Mouse (Mus musculus): Measurements from ENCODE around the gene Ralgapb. TPM values are rescaled to one million over a fixed set of nuclear protein-coding genes. Genes with fewer than 3 reads are reported as not detected.
"Not testable (repeated sequence)": the region's sequence is repeated elsewhere in the genome, so short reads cannot be mapped to it uniquely, and the experiment has no call there.

Ralgapb gene
- polyA plus RNA-seq, 1 experiment from 2014 or later, result 17.5 TPM

GRCm38 (mm10) chr2:158373516-158373915 is 36.1 kb upstream of the Ralgapb start:
- no peak overlapping the region for H3K4me2 ChIP-seq (replicated peaks)
- no peaks in the 10 kb centered on the region for H3K9me3 ChIP-seq (replicated peaks)
- H3K9ac ChIP-seq, result no peak overlapping the region
- H3K27ac ChIP-seq (replicated peaks), result no peak overlapping the region
- 63% methylated on average over 7 of the region's 7 CpGs for WGBS
- peaks cover 29% of the 10 kb centered on the region for H3K27me3 ChIP-seq
- no peak for ATAC-seq (ENCODE audit: insufficient number of reproducible peaks, low FRiP score, low TSS enrichment, low read depth)
- H3K4me1 ChIP-seq, result peaks cover 10% of the 10 kb centered on the region
- no peaks in the 10 kb centered on the region for H3K36me3 ChIP-seq
- H3K4me3 ChIP-seq (replicated peaks), result no peak overlapping the region

GRCm38 (mm10) chr2:158375443-158376122 is 34.1 kb upstream of the Ralgapb start, which contains the start of gene Snhg11:
TSS of gene Snhg11 (plus strand) at chr2:158375638.
- Histone ChIP-seq H3K9me3 (replicated peaks) (no peaks in the 10 kb centered on the region), H3K27me3 (peaks cover 29% of the 10 kb centered on the region), H3K4me3 (replicated peaks) (peak within 1 kb of the TSS; percentile 36), H3K36me3 (no peaks in the 10 kb centered on the region), H3K4me2 (replicated peaks) (peak within 1 kb of the TSS; percentile 58), H3K27ac (replicated peaks) (no peak within 1 kb of the TSS), H3K9ac (0 out of 2 replicates have a peak within 1 kb of the TSS, but pooled peaks have one; percentile 1), H3K4me1 (peaks cover 6% of the 10 kb centered on the region)
- no peak for ATAC-seq (ENCODE audit: insufficient number of reproducible peaks, low FRiP score, low TSS enrichment, low read depth)
- 2% methylated on average over 36 of the region's 36 CpGs for WGBS

GRCm38 (mm10) chr2:158376123-158376687 is 33.4 kb upstream of the Ralgapb start:
- H3K4me3 ChIP-seq (replicated peaks), result peak overlapping the region; percentile 36; the same call in 1 of the 2 replicates

GRCm38 (mm10) chr2:158376798-158377197 is 32.9 kb upstream of the Ralgapb start:
- no peak overlapping the region for H3K27ac ChIP-seq (replicated peaks)
- peaks cover 29% of the 10 kb centered on the region for H3K27me3 ChIP-seq
- no peaks in the 10 kb centered on the region for H3K36me3 ChIP-seq
- no peak overlapping the region for H3K4me2 ChIP-seq (replicated peaks)
- H3K4me3 ChIP-seq (replicated peaks), result no peak overlapping the region
- peaks cover 6% of the 10 kb centered on the region for H3K4me1 ChIP-seq
- H3K9me3 ChIP-seq (replicated peaks), result no peaks in the 10 kb centered on the region
- H3K9ac ChIP-seq, result no peak overlapping the region
- ATAC-seq (ENCODE audit: insufficient number of reproducible peaks, low FRiP score, low TSS enrichment, low read depth), result no peak
- 67% methylated on average over 7 of the region's 7 CpGs for WGBS

More at GRCm38 (mm10) chr2:158376123-158376687, 33.4 kb upstream of the Ralgapb start:
- H3K36me3 ChIP-seq, result no peaks in the 10 kb centered on the region
- H3K4me2 ChIP-seq (replicated peaks), result peak overlapping the region; percentile 58; the same call in 1 of the 2 replicates
- peaks cover 6% of the 10 kb centered on the region for H3K4me1 ChIP-seq
- WGBS, result 24% methylated on average over 12 of the region's 12 CpGs
- no peak overlapping the region for H3K9ac ChIP-seq
- H3K27me3 ChIP-seq, result peaks cover 29% of the 10 kb centered on the region
- no peak overlapping the region for H3K27ac ChIP-seq (replicated peaks)
- ATAC-seq (ENCODE audit: insufficient number of reproducible peaks, low FRiP score, low TSS enrichment, low read depth), result no peak
- no peaks in the 10 kb centered on the region for H3K9me3 ChIP-seq (replicated peaks)

GRCm38 (mm10) chr2:158377811-158378210 is 31.8 kb upstream of the Ralgapb start:
- H3K27ac ChIP-seq (replicated peaks), result no peak overlapping the region
- H3K9ac ChIP-seq, result no peak overlapping the region
- peaks cover 6% of the 10 kb centered on the region for H3K4me1 ChIP-seq
- H3K4me2 ChIP-seq (replicated peaks), result no peak overlapping the region
- WGBS, result 82% methylated on average over 1 of the region's 1 CpGs
- H3K27me3 ChIP-seq, result peaks cover 29% of the 10 kb centered on the region
- H3K4me3 ChIP-seq (replicated peaks), result no peak overlapping the region
- ATAC-seq (ENCODE audit: insufficient number of reproducible peaks, low FRiP score, low TSS enrichment, low read depth), result no peak
- no peaks in the 10 kb centered on the region for H3K9me3 ChIP-seq (replicated peaks)
- H3K36me3 ChIP-seq, result no peaks in the 10 kb centered on the region

DNA sequence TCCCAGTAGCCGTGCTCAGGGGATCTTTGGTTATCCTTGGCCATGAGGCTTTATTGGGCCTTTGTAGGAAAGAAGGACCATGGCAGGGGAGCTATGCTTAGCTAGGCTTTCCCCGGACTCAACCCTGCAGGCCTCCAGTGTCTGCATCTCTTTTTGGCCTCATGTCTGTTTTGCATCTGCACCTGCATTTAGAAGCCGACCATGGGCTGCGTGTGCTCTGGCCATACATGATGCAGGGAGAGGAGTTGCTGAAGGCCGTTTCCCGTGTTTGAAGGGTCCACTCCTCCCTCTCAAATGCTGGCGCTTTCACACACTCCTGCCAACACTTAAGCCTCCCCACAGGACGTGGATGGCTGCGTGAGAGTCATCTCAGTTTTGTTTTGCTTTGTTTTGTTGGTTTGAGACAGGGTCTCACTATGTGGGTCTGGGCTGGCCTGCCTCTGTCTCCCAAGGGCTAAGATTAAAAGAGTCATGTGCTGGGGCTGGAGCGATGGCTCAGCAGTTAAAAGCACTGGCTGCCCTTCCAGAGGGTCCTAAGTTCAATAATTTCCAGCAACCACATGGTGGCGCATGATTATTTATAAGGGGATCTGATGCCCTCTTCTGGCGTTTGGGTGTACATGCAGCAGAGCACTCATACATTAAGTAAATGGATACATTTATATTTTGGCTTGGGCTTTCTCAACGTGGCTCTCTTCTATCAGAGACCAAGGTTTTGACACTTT is 30.1 kb upstream of the Ralgapb start:
- no peaks in the 10 kb centered on the region for H3K9me3 ChIP-seq (replicated peaks)
- H3K27me3 ChIP-seq, result peaks cover 23% of the 10 kb centered on the region
- H3K4me1 ChIP-seq, result peaks cover 6% of the 10 kb centered on the region
- H3K27ac ChIP-seq (replicated peaks), result no peak overlapping the region
- no peaks in the 10 kb centered on the region for H3K36me3 ChIP-seq
- H3K9ac ChIP-seq, result no peak overlapping the region
- ATAC-seq (ENCODE audit: insufficient number of reproducible peaks, low FRiP score, low TSS enrichment, low read depth), result no peak
- WGBS, result 42% methylated on average over 13 of the region's 13 CpGs
- no peak overlapping the region for H3K4me2 ChIP-seq (replicated peaks)
- no peak overlapping the region for H3K4me3 ChIP-seq (replicated peaks)

GRCm38 (mm10) chr2:158386072-158386471 is 23.6 kb upstream of the Ralgapb start:
- no peaks in the 10 kb centered on the region for H3K36me3 ChIP-seq
- no peaks in the 10 kb centered on the region for H3K9me3 ChIP-seq (replicated peaks)
- H3K27me3 ChIP-seq, result no peaks in the 10 kb centered on the region
- H3K4me2 ChIP-seq (replicated peaks), result no peak overlapping the region
- H3K9ac ChIP-seq, result no peak overlapping the region
- no peak overlapping the region for H3K4me3 ChIP-seq (replicated peaks)
- no peak for ATAC-seq (ENCODE audit: insufficient number of reproducible peaks, low FRiP score, low TSS enrichment, low read depth)
- H3K27ac ChIP-seq (replicated peaks), result no peak overlapping the region
- WGBS, result 36% methylated on average over 8 of the region's 8 CpGs
- H3K4me1 ChIP-seq, result no peaks in the 10 kb centered on the region

DNA sequence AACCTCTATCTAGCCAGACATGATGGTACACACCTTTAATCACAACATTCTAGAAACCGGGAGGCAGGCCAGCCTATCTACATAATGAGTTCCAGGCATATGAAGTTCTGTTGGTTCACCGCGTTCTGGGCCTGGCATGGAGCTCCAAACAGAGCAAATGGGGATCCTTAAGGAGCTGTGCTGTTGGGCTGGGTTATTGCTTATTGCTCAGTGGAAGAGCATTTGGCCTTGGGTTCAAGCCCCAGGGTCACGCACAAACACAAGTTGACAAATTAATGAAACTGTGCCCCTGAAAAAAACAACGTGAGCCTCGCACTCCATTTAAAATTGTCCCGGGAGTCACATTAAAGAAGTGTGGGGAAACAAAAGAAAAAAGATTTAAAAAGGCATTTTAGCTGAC is 20.2 kb upstream of the Ralgapb start:
- H3K27me3 ChIP-seq, result no peaks in the 10 kb centered on the region
- H3K36me3 ChIP-seq, result no peaks in the 10 kb centered on the region
- 69% methylated on average over 7 of the region's 7 CpGs for WGBS
- ATAC-seq (ENCODE audit: insufficient number of reproducible peaks, low FRiP score, low TSS enrichment, low read depth), result no peak
- no peak overlapping the region for H3K4me2 ChIP-seq (replicated peaks)
- H3K9ac ChIP-seq, result no peak overlapping the region
- no peak overlapping the region for H3K4me3 ChIP-seq (replicated peaks)
- H3K4me1 ChIP-seq, result no peaks in the 10 kb centered on the region
- no peak overlapping the region for H3K27ac ChIP-seq (replicated peaks)
- no peaks in the 10 kb centered on the region for H3K9me3 ChIP-seq (replicated peaks)

- Histone ChIP-seq H3K4me2 (replicated peaks) (no peak overlapping the region), H3K27me3 (no peaks in the 10 kb centered on the region), H3K9me3 (replicated peaks) (no peaks in the 10 kb centered on the region), H3K4me1 (no peaks in the 10 kb centered on the region), H3K27ac (replicated peaks) (no peak overlapping the region), H3K4me3 (replicated peaks) (no peak overlapping the region), H3K36me3 (no peaks in the 10 kb centered on the region), H3K9ac (no peak overlapping the region)
- 85% methylated on average over 6 of the region's 6 CpGs for WGBS
- ATAC-seq (ENCODE audit: insufficient number of reproducible peaks, low FRiP score, low TSS enrichment, low read depth), result no peak
Observed at GRCm38 (mm10) chr2:158396369-158396768, 13.3 kb upstream of the Ralgapb start.

DNA sequence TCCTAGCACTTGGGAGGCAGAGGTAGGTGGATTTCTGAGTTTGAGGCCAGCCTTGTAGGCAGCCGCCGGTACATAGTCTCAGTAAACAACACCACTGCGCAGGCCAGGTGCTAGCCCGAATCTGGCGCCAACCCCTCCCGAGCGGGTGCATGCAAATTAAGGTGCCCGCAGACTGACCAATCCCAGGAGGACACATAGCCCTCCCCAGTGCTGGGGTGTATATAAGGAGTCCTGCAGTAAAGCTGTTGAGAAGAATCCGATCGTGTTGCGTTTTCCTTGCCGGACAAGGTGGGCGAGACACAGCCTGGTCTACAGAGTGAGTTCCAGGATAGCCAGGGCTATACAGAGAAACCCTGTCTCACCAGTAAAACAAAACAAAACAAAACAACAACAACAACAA is 12.5 kb upstream of the Ralgapb start:
- H3K9ac ChIP-seq; H3K27ac ChIP-seq (replicated peaks); H3K4me2 ChIP-seq (replicated peaks); ATAC-seq (ENCODE audit: insufficient number of reproducible peaks, low FRiP score, low TSS enrichment, low read depth); H3K4me3 ChIP-seq (replicated peaks); H3K36me3 ChIP-seq; H3K4me1 ChIP-seq; H3K9me3 ChIP-seq (replicated peaks); H3K27me3 ChIP-seq: not testable (repeated sequence)
- 62% methylated on average over 13 of the region's 13 CpGs for WGBS

DNA sequence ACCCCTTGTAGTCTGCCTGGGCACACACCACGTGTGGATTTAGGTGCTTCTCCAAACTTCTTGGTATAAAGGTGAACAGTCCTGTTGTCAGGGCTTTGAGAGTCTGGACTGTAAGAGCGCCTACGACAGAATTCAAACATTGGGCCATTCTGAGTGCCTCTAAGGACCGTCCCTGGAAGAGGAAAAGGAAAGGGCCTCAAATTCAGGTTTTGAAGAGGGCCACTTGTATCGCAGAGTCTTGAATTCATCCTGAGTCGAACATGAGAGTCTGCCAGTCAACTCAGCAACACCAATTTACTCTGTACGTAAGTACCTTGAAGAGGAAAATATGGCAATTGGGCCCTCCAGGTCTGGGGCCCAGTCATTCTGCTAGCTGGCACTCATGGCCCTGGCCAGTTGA is 6.7 kb upstream of the Ralgapb start:
- Histone ChIP-seq H3K36me3 (no peaks in the 10 kb centered on the region), H3K27me3 (no peaks in the 10 kb centered on the region), H3K4me2 (replicated peaks) (no peak overlapping the region), H3K9ac (no peak overlapping the region), H3K4me3 (replicated peaks) (no peak overlapping the region), H3K9me3 (replicated peaks) (no peaks in the 10 kb centered on the region), H3K27ac (replicated peaks) (no peak overlapping the region), H3K4me1 (no peaks in the 10 kb centered on the region)
- WGBS, result 77% methylated on average over 7 of the region's 7 CpGs
- no peak for ATAC-seq (ENCODE audit: insufficient number of reproducible peaks, low FRiP score, low TSS enrichment, low read depth)

Measured in embryonic facial prominence, embryonic 15.5 days (tissue).